Mouse (Mus musculus): ENCODE data around the gene Cracr2a.

GRCm38 (mm10) chr6:127540517-127540916 lies 20.6 kb upstream of the Cracr2a start:
- TF ChIP-seq POLR2A (IDR thresholded peaks at IDR 0.05; ENCODE audit: borderline replicate concordance, control insufficient read depth, low read depth, low read length) (no peak), CTCF (IDR thresholded peaks at IDR 0.05; ENCODE audit: control insufficient read depth, insufficient read depth, low read length) (no peak)

Data from bone marrow, adult 2 months (tissue).